ENCODE assay signal across 8 mouse cellular contexts in genomic region chr12:75669258-75670106, GRCm38 (mm10). TPM values are rescaled to one million over a fixed set of nuclear protein-coding genes. Genes with fewer than 3 reads are reported as not detected.
DNase-seq lines count a peak whose midpoint lies in the region; ATAC-seq lines count a peak whose summit lies in the region.

Gene Wdr89, minus strand, starts transcription at chr12:75669537.

- H3K4me2 ChIP-seq in hindbrain, embryonic 12.5 days (replicated peaks) = peak within 1 kb of the TSS; percentile 84

- peak within 1 kb of the TSS; percentile 51 for H3K4me3 ChIP-seq in hindbrain, embryonic 12.5 days

- DNase-seq in NIH3T3 (ENCODE audit: low read depth) = peak; percentile 100
- peak; percentile 99 for DNase-seq in cerebellum, postnatal 10 days
- peak; percentile 99 to 100 for DNase-seq in frontal cortex, postnatal 10 days (ENCODE audit: low spot score in 2 of 2)
- DNase-seq in layer of hippocampus, postnatal 14 days (ENCODE audit: low spot score in 2 of 2) = peak; percentile 98 to 100
- peak; percentile 99 for DNase-seq in lung, postnatal 14 days
- DNase-seq in retina, adult 2 months (ENCODE audit: low read depth, low spot score) = peak; percentile 100
- DNase-seq in thymus, postnatal 36 days = peak; percentile 96 to 99

- H3K27ac ChIP-seq in hindbrain, embryonic 12.5 days = peak within 1 kb of the TSS; percentile 58

- H3K36me3 ChIP-seq in hindbrain, embryonic 12.5 days = no peaks in the 10 kb centered on the region

- H3K9me3 ChIP-seq in hindbrain, embryonic 12.5 days (replicated peaks) = no peaks in the 10 kb centered on the region

- peaks cover 15% of the 10 kb centered on the region for H3K4me1 ChIP-seq in hindbrain, embryonic 12.5 days

- no peaks in the 10 kb centered on the region for H3K27me3 ChIP-seq in hindbrain, embryonic 12.5 days

- under 1% methylated on average over 55 of the region's 55 CpGs for WGBS in hindbrain, embryonic 12.5 days

- ATAC-seq in hindbrain, embryonic 12.5 days (ENCODE audit: low FRiP score) = peak; percentile 99

- peak within 1 kb of the TSS; percentile 69 for H3K9ac ChIP-seq in hindbrain, embryonic 12.5 days

RNA-seq across cellular contexts. Expression of gene Wdr89, which starts in this region (rescaled TPM):
- polyA plus RNA-seq in hindbrain, embryonic 12.5 days (2016; fragmentation: Nextera tagmentation; extraction: Ambion mirVana) = 8.0 and 9.0 TPM in 2 replicates
- total RNA-seq in layer of hippocampus, postnatal 14 days (2021) = 1 to 10 TPM; 2.7 to 4.0 TPM

Comparison
In these comparisons a context has a peak if more than half of its experiments do, and no peak if none do; other contexts are left out.
1. Peak in every context shown above with its lines: DNase-seq, ATAC-seq, H3K4me3 ChIP-seq and H3K27ac ChIP-seq.